ENCODE assay signal across 9 mouse cellular contexts in the genomic region with DNA sequence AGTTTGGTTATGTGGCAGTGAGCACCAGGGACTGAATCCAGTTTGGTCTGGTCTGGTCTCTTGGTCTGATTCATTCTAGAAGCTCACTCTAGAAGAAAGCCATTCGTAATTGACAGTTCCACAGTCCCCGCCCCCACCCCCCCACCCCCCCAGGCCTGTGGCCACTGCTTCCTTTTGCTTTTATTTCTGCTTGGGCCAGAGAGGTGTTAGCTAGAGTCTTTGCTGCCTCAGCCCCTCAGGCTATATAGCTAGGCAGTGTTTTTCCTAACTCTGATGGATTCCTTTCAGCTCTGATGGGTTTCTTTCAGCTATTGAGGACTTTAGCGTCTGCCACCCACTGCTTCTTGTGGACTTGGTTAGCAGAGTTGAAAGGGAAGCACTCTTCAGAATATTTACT. TPM values are rescaled to one million over a fixed set of nuclear protein-coding genes. Genes with fewer than 3 reads are reported as not detected.
DNase-seq lines count a peak whose midpoint lies in the region; ATAC-seq and TF ChIP-seq lines count a peak whose summit lies in the region.
"Had no signal": no experiment of that assay in that cellular context is flagged by ENCODE, and none has a peak within 500 bp of the region (broad histone marks: within the 10 kb centered on the region; RNA-seq: fewer than 3 reads in every experiment).

No protein-coding gene starts in this region.

- H3K27me3 ChIP-seq in heart, embryonic 12.5 days (replicated peaks), result no peaks in the 10 kb centered on the region
- H3K27me3 ChIP-seq in midbrain, embryonic 16.5 days (ENCODE audit: control insufficient read depth, insufficient read depth, low read depth, low read length), result no peaks in the 10 kb centered on the region

- 0 out of 2 replicates have a peak, but pooled peaks cover 2% of the 10 kb centered on the region for H3K36me3 ChIP-seq in heart, embryonic 12.5 days
- no peaks in the 10 kb centered on the region for H3K36me3 ChIP-seq in midbrain, embryonic 16.5 days (ENCODE audit: control insufficient read depth, insufficient read depth, low read length)

- TF ChIP-seq CTCF in left cerebral cortex, adult 2 months (IDR thresholded peaks at IDR 0.05), result no peak
- no peak for TF ChIP-seq CTCF in lung, adult 2 months (IDR thresholded peaks at IDR 0.05; ENCODE audit: insufficient read depth, low read length)

- H3K4me1 ChIP-seq in heart, embryonic 12.5 days (replicated peaks), result peaks cover 56% of the 10 kb centered on the region
- H3K4me1 ChIP-seq in midbrain, embryonic 16.5 days (ENCODE audit: control insufficient read depth, insufficient read depth, low read length), result peaks cover 76% of the 10 kb centered on the region
- peaks cover 14% of the 10 kb centered on the region for H3K4me1 ChIP-seq in lung, adult 2 months (ENCODE audit: control insufficient read depth, insufficient read depth, low read length)

- DNase-seq in heart, adult 9 months (ENCODE audit: low spot score in 2 of 2), result no peak
- DNase-seq in R1 (ENCODE audit: low read depth, low spot score), result peak; percentile 49
- DNase-seq in frontal cortex, adult 2 months (ENCODE audit: extremely low spot score in 1 of 2, low spot score in 1 of 2), result no peak
- DNase-seq in left cerebral cortex, adult 2 months (ENCODE audit: extremely low spot score in 1 of 2, low spot score in 2 of 2), result no peak
- DNase-seq in lung, adult 2 months, result no peak
- DNase-seq: gastrocnemius, adult 2 months had no signal

- TF ChIP-seq POLR2A in lung, adult 2 months (IDR thresholded peaks at IDR 0.05; ENCODE audit: borderline replicate concordance, extremely low read depth, low read depth, low read length), result no peak

- no peak overlapping the region for H3K9ac ChIP-seq in heart, embryonic 12.5 days
- H3K9ac ChIP-seq in midbrain, embryonic 16.5 days (ENCODE audit: low read depth, low read length), result peak overlapping the region; percentile 56; the same call in 1 of the 2 replicates

- intact Hi-C loops in left cerebral cortex, adult 2 months (cut with DNase I), result no loop called here

- WGBS in heart, embryonic 12.5 days, result 30% methylated on average over 3 of the region's 3 CpGs
- 4% methylated on average over 3 of the region's 3 CpGs for WGBS in midbrain, embryonic 16.5 days
- WGBS in lung, adult 2 months, result 24% methylated on average over 3 of the region's 3 CpGs

- ATAC-seq in heart, embryonic 12.5 days (ENCODE audit: insufficient number of reproducible peaks, low FRiP score), result no peak
- peak; percentile 68 to 77 for ATAC-seq in hematopoietic stem cell, adult 5-6 weeks (replicated peaks in 1 of 2; ENCODE audit: insufficient read depth in 1 of 2, low FRiP score in 2 of 2, low TSS enrichment in 1 of 2, low read depth in 1 of 2, poor library complexity in 2 of 2, severe bottlenecking in 2 of 2)
- peak; percentile 9; the same call in 1 of the 2 replicates for ATAC-seq in midbrain, embryonic 16.5 days

- peak overlapping the region; percentile 56; the same call in 1 of the 2 replicates for H3K27ac ChIP-seq in heart, embryonic 12.5 days (ENCODE audit: poor library complexity, severe bottlenecking)
- peak overlapping the region; percentile 90 for H3K27ac ChIP-seq in midbrain, embryonic 16.5 days (ENCODE audit: low read length)
- H3K27ac ChIP-seq in left cerebral cortex, adult 2 months, result no peak overlapping the region
- H3K27ac ChIP-seq: gastrocnemius, adult 2 months had no signal

- H3K4me2 ChIP-seq in heart, embryonic 12.5 days, result peak overlapping the region; percentile 49
- peak overlapping the region; percentile 42 for H3K4me2 ChIP-seq in midbrain, embryonic 16.5 days (ENCODE audit: low read length)

- H3K4me3 ChIP-seq in heart, embryonic 12.5 days, result no peak overlapping the region
- H3K4me3 ChIP-seq in midbrain, embryonic 16.5 days (ENCODE audit: low read depth, low read length), result no peak overlapping the region
- H3K4me3 ChIP-seq in left cerebral cortex, adult 2 months, result no peak overlapping the region
- no peak overlapping the region for H3K4me3 ChIP-seq in lung, adult 2 months (replicated peaks; ENCODE audit: extremely low read depth, low read depth, low read length)
- H3K4me3 ChIP-seq: gastrocnemius, adult 2 months had no signal

- no peaks in the 10 kb centered on the region for H3K9me3 ChIP-seq in heart, embryonic 12.5 days (replicated peaks)
- H3K9me3 ChIP-seq in midbrain, embryonic 16.5 days (replicated peaks; ENCODE audit: control insufficient read depth, low read length, poor library complexity, severe bottlenecking), result no peaks in the 10 kb centered on the region

RNA-seq across cellular contexts. Expression of gene Cemip2, which starts 7.0 kb away (rescaled TPM):
- 116 and 122 TPM in 2 replicates for polyA plus RNA-seq in heart, embryonic 12.5 days (2016; fragmentation: Nextera tagmentation; extraction: Ambion mirVana)
- 9.2 and 13.1 TPM in 2 replicates for total RNA-seq in hematopoietic stem cell, adult 5-6 weeks (2017)
- 28.8 and 38.8 TPM in 2 replicates for polyA plus RNA-seq in midbrain, embryonic 16.5 days (2015; fragmentation: Nextera tagmentation; extraction: Ambion mirVana)
- 7.5 and 8.1 TPM in 2 replicates for polyA plus RNA-seq in frontal cortex, adult 2 months (2012; rRNA removed)
- 10 to 100 TPM; 15.0 to 15.6 TPM for total RNA-seq in left cerebral cortex, adult 2 months (2021)
- polyA plus RNA-seq in lung, adult 2 months (2012; rRNA removed), result 33.8 and 37.1 TPM in 2 replicates
